8 mouse cellular contexts compared by ENCODE assay signal in the genomic region with DNA sequence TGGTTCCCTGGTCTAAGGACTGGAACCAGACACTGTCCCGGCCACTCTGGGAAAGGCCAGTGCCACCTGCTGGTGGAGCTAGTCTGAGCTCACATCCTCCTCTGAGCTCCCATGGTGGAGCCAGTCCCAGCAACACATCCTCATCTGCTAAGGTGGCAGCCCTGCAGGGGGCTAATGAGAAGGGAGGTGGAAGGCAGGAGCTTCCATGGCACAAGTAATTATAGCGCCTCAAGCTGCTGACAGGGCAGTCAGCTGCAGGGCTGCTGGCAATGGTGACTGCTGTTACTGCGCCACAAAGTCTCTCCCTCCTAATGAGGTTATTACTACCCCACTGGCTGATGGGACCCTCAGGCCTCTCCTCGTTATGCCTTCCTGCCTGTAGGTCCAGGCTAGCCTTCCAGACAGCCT.
DNase-seq lines count a peak whose midpoint lies in the region; ATAC-seq and TF ChIP-seq lines count a peak whose summit lies in the region.

No protein-coding gene starts in this region.

- no peak overlapping the region for H3K9ac ChIP-seq in lung, embryonic 14.5 days
- no peak overlapping the region for H3K9ac ChIP-seq in hindbrain, embryonic 13.5 days
- H3K9ac ChIP-seq in neural tube, embryonic 14.5 days (replicated peaks; ENCODE audit: low read depth, low read length) = no peak overlapping the region

- TF ChIP-seq CTCF in lung, embryonic 14.5 days (IDR thresholded peaks at IDR 0.05; ENCODE audit: low read depth) = peak; percentile 55

- 26% methylated on average over 4 of the region's 4 CpGs for WGBS in lung, embryonic 14.5 days
- WGBS in hindbrain, embryonic 13.5 days = 23% methylated on average over 4 of the region's 4 CpGs
- WGBS in neural tube, embryonic 14.5 days = 18% methylated on average over 4 of the region's 4 CpGs

- no peaks in the 10 kb centered on the region for H3K9me3 ChIP-seq in lung, embryonic 14.5 days (ENCODE audit: low read depth, low read length)
- no peaks in the 10 kb centered on the region for H3K9me3 ChIP-seq in hindbrain, embryonic 13.5 days
- no peaks in the 10 kb centered on the region for H3K9me3 ChIP-seq in neural tube, embryonic 14.5 days (ENCODE audit: control insufficient read depth, low read length)

- H3K4me2 ChIP-seq in lung, embryonic 14.5 days = no peak overlapping the region
- no peak overlapping the region for H3K4me2 ChIP-seq in hindbrain, embryonic 13.5 days
- H3K4me2 ChIP-seq in neural tube, embryonic 14.5 days (ENCODE audit: low read depth, low read length) = no peak overlapping the region

- DNase-seq in cerebellum, postnatal 14 days = peak; percentile 38 to 64
- no peak for DNase-seq in cerebellum, adult 18-20 months
- no peak for DNase-seq in lung, embryonic 14.5 days
- no peak for DNase-seq in lung, adult 18-20 months
- DNase-seq in right cerebral cortex, adult 2 months (ENCODE audit: low spot score in 2 of 2) = no peak
- no peak for DNase-seq in gastrocnemius, adult 8-10 months (ENCODE audit: low spot score in 2 of 2)

- no peak for ATAC-seq in lung, embryonic 14.5 days (ENCODE audit: insufficient read depth)
- ATAC-seq in hindbrain, embryonic 13.5 days (ENCODE audit: low FRiP score) = peak; percentile 65
- ATAC-seq in neural tube, embryonic 14.5 days (ENCODE audit: low read depth) = peak; percentile 62

- no peaks in the 10 kb centered on the region for H3K4me1 ChIP-seq in lung, embryonic 14.5 days (ENCODE audit: insufficient read depth)
- peaks cover 30% of the 10 kb centered on the region for H3K4me1 ChIP-seq in hindbrain, embryonic 13.5 days (replicated peaks)
- H3K4me1 ChIP-seq in neural tube, embryonic 14.5 days (ENCODE audit: control insufficient read depth, insufficient read depth, low read length) = peaks cover 7% of the 10 kb centered on the region; the same call in 1 of the 2 replicates

- H3K27me3 ChIP-seq in lung, embryonic 14.5 days (ENCODE audit: insufficient read depth, low read length) = peaks cover 10% of the 10 kb centered on the region; the same call in 1 of the 2 replicates
- peaks cover 2% of the 10 kb centered on the region; the same call in 1 of the 2 replicates for H3K27me3 ChIP-seq in hindbrain, embryonic 13.5 days
- H3K27me3 ChIP-seq in neural tube, embryonic 14.5 days (ENCODE audit: control insufficient read depth, insufficient read depth, low read length) = no peaks in the 10 kb centered on the region

- H3K36me3 ChIP-seq in lung, embryonic 14.5 days (ENCODE audit: insufficient read depth) = no peaks in the 10 kb centered on the region
- no peaks in the 10 kb centered on the region for H3K36me3 ChIP-seq in hindbrain, embryonic 13.5 days
- no peaks in the 10 kb centered on the region for H3K36me3 ChIP-seq in neural tube, embryonic 14.5 days (ENCODE audit: control insufficient read depth, insufficient read depth, low read length)

- no peak overlapping the region for H3K4me3 ChIP-seq in lung, embryonic 14.5 days (ENCODE audit: low read depth, low read length)
- no peak overlapping the region for H3K4me3 ChIP-seq in hindbrain, embryonic 13.5 days
- no peak overlapping the region for H3K4me3 ChIP-seq in neural tube, embryonic 14.5 days (ENCODE audit: low read depth, low read length)

- H3K27ac ChIP-seq in lung, embryonic 14.5 days (ENCODE audit: low read depth) = no peak overlapping the region
- H3K27ac ChIP-seq in hindbrain, embryonic 13.5 days = peak overlapping the region; percentile 52; the same call in 1 of the 2 replicates
- H3K27ac ChIP-seq in neural tube, embryonic 14.5 days (ENCODE audit: low read depth, low read length) = no peak overlapping the region

Comparison
In these comparisons a context has a peak if more than half of its experiments do, and no peak if none do; other contexts are left out.
1. DNase-seq: peak in cerebellum, postnatal 14 days (2 of 2); none in cerebellum, adult 18-20 months (0 of 2), lung, embryonic 14.5 days (single experiment), lung, adult 18-20 months (0 of 2), right cerebral cortex, adult 2 months (0 of 2) and gastrocnemius, adult 8-10 months (0 of 2).